Mouse (Mus musculus): Measurements from ENCODE around the gene Syngap1.

- no peak for TF ChIP-seq CTCF (IDR thresholded peaks at IDR 0.05; ENCODE audit: borderline replicate concordance, extremely low read depth, insufficient read depth, insufficient read length)
- no peak for TF ChIP-seq POLR2A (IDR thresholded peaks at IDR 0.05; ENCODE audit: borderline replicate concordance, extremely low read depth, insufficient read depth, insufficient read length, poor library complexity, severe bottlenecking)
Measured at GRCm38 (mm10) chr17:26967477-26967876, 26.4 kb downstream of the Syngap1 start.
